Mouse (Mus musculus): Measurements from ENCODE around the gene Gm20931.
"Not testable (repeated sequence)": the region's sequence is repeated elsewhere in the genome, so short reads cannot be mapped to it uniquely, and the experiment has no call there.

The Gm20931 gene

DNA sequence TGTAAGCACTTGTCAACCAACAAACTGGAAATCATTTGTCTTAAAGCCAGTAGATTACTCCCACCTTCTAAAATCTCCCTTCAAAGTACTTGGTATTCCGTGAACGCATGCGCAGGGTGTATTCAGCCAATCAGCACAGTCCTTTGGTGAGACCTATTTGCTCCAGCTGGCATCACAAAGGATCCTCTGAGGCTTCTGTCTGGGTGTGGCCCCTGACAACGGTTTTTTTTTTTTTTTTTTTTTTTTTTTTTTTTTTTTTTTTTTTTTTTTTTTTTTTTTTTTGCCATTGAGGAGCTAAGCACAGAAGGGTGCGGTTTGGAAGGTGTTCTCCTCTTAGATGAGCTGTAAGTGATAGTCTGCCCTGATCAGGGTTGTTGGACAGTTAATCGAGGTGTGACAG lies at the start of gene Gm20931:
Gene Gm20931, plus strand, starts transcription at position 301 of the 400 bp plus-strand sequence.
- not testable (repeated sequence) for DNase-seq (ENCODE audit: low spot score)

Measured in testis, postnatal 14 days (tissue).